Mouse (Mus musculus) C2C12 (cell line): ENCODE results near the gene Srd5a3.

ENCODE experiments used
- CEBPB ChIP-seq: IDR thresholded peaks from one replicate; pipeline ENCODE4 v1.6.1; 2011; ENCODE audit warnings: low read depth, mild to moderate bottlenecking, control low read depth, moderate library complexity
- CTCF ChIP-seq: IDR thresholded peaks from one replicate; pipeline ENCODE4 v1.5.1; 2011; ENCODE audit not compliant: control insufficient read depth, insufficient read depth, insufficient read length
- FOSL1 ChIP-seq: IDR thresholded peaks from one replicate; pipeline ENCODE4 v1.8.0; 2011; ENCODE audit warnings: mild to moderate bottlenecking, low read length; ENCODE audit not compliant: poor library complexity, insufficient read depth, severe bottlenecking
- MAX ChIP-seq: IDR thresholded peaks from one replicate; pipeline ENCODE4 v1.6.1; 2011; ENCODE audit warnings: mild to moderate bottlenecking, control low read depth
- MYOD1 ChIP-seq: IDR thresholded peaks from one replicate; pipeline ENCODE4 v1.6.1; 2011; ENCODE audit warnings: low read depth; ENCODE audit not compliant: control insufficient read depth, insufficient read length
- MYOG ChIP-seq: IDR thresholded peaks from one replicate; pipeline ENCODE4 v1.6.1; 2011; ENCODE audit not compliant: control insufficient read depth, insufficient read length; ENCODE audit errors: extremely low read depth
- USF1 ChIP-seq: IDR thresholded peaks from one replicate; pipeline ENCODE4 v1.6.1; 2011; ENCODE audit warnings: low read depth, mild to moderate bottlenecking, control low read depth, moderate library complexity

- TF ChIP-seq CTCF (no peak), USF1 (no peak), MAX (no peak), MYOG (no peak), MYOD1 (no peak), CEBPB (no peak), FOSL1 (no peak)
These were observed 4.4 kb upstream of the Srd5a3 start for GRCm38 (mm10) chr5:76135644-76136043.
